Mouse (Mus musculus) brain, embryonic 14.5 days (tissue): Measurements from ENCODE around the gene Dlx5.

Experiments used
- CTCF ChIP-seq: fragments of 200-500 bp; IDR thresholded peaks from 2 replicates; pipeline ENCODE4 v1.5.1; 2012; ENCODE audit warnings: inconsistent platforms, mild to moderate bottlenecking, moderate library complexity, borderline replicate concordance; ENCODE audit not compliant: insufficient read depth, insufficient read length; ENCODE audit errors: extremely low read depth
- POLR2A ChIP-seq: fragments of 200-500 bp; IDR thresholded peaks from 2 replicates; pipeline ENCODE4 v1.6.1; 2012; ENCODE audit warnings: mild to moderate bottlenecking, inconsistent platforms, borderline replicate concordance; ENCODE audit not compliant: poor library complexity, insufficient read depth, insufficient read length, severe bottlenecking; ENCODE audit errors: extremely low read depth

DNA sequence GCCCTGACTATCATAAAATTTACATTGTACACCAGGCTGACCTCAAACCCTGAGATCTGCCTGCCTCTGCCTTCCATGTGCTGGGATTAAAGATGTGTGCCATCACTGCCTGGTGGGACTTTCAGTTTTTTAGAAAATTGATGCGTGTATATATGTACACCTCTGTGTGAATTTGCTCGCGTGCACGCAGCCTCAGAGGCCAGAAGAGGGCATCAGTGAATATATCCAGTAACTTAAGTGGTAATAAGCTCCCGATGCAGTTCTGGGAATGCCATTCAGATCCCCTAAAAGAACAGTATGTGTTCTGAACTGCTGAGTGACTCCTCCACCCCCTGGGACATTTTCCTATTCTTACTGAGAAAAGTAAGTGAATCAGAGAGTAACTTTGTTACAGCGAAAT lies 8.2 kb upstream of the Dlx5 start:
- TF ChIP-seq CTCF (no peak), POLR2A (no peak)
